Mouse (Mus musculus) heart, adult 2 months (tissue): ENCODE results near the gene Sez6. TPM values are rescaled to one million over a fixed set of nuclear protein-coding genes. Genes with fewer than 3 reads are reported as not detected.

Source experiments
- DNase-seq, 2 experiments: peaks; one replicate each; pipeline ENCODE4 v3.0.0; 2021
- H3K27ac ChIP-seq: fragments of 200-600 bp; 2 replicates; pipeline ENCODE4 v1.8.1; 2022
- H3K27me3 ChIP-seq: fragments of 200-500 bp; 2 replicates; pipeline ENCODE4 v1.6.1; 2012; ENCODE audit warnings: mild to moderate bottlenecking, low read length, inconsistent platforms, mixed read lengths; ENCODE audit not compliant: control insufficient read depth, insufficient read depth
- H3K36me3 ChIP-seq: fragments of 200-500 bp; 2 replicates; pipeline ENCODE4 v1.6.1; 2012; ENCODE audit warnings: low read length, inconsistent platforms; ENCODE audit not compliant: control insufficient read depth, insufficient read depth
- H3K4me1 ChIP-seq: fragments of 200-500 bp; 2 replicates; pipeline ENCODE4 v1.6.1; 2011; ENCODE audit warnings: low read length; ENCODE audit not compliant: control insufficient read depth, insufficient read depth
- H3K4me3 ChIP-seq: fragments of 200-600 bp; 2 replicates; pipeline ENCODE4 v1.8.1; 2022
- H3K79me2 ChIP-seq: fragments of 200-500 bp; replicated peaks from 2 replicates; pipeline ENCODE4 v1.6.1; 2012; ENCODE audit warnings: mild to moderate bottlenecking, inconsistent platforms, low read length, moderate library complexity, mixed read lengths; ENCODE audit not compliant: control insufficient read depth, insufficient read depth
- H3K9ac ChIP-seq: fragments of 200-500 bp; 2 replicates; pipeline ENCODE4 v1.6.1; 2012; ENCODE audit warnings: low read depth, mild to moderate bottlenecking, control low read depth, inconsistent platforms, low read length, mixed read lengths
- CTCF ChIP-seq: fragments of 200-600 bp; IDR thresholded peaks from 2 replicates; pipeline ENCODE4 v1.8.1; 2022; ENCODE audit warnings: antibody characterized with exemption, mild to moderate bottlenecking, moderate library complexity
- EP300 ChIP-seq: fragments of 200-500 bp; IDR thresholded peaks from 2 replicates; pipeline ENCODE4 v1.6.1; 2011; ENCODE audit warnings: low read depth, low read length, control low read depth; ENCODE audit not compliant: insufficient read depth
- POLR2A ChIP-seq: fragments of 200-500 bp; IDR thresholded peaks from 2 replicates; pipeline ENCODE4 v1.6.1; 2011; ENCODE audit warnings: mild to moderate bottlenecking, low read depth, low read length, control low read depth; ENCODE audit not compliant: insufficient read depth
- WGBS: fragments of 180-500 bp; shearing (Covaris S2); methylation state at CpG from one replicate; pipeline ENCODE4 v1.1.7; 2018; 5-methylcytosine and 5-hydroxymethylcytosine counted together
- intact Hi-C: fragments of 180-260 bp; cut with DNase I; formaldehyde crosslinking; loops from one replicate; pipeline ENCODE4 v1.15.1; 2025
- polyA plus RNA-seq: library from polyadenylated mRNA; depleted of rRNA; stranded (reverse); fragments of >200 nt; gene quantifications from 2 replicates; pipeline ENCODE4 v1.2.3, GENCODE M21; 2012; rRNA removed
- total RNA-seq, 2 experiments: library from RNA; stranded (reverse); gene quantifications; 2 replicates each; pipeline ENCODE4 v1.2.3; 2021

Sez6 gene
- total and polyA plus RNA-seq, 3 experiments, result 0.68 to 0.80 (median 0.70) TPM

GRCm38 (mm10) chr11:77989071-77989690 lies 58.6 kb downstream of the Sez6 start:
- intact Hi-C loops, result no loop called here
- Histone ChIP-seq H3K27me3 (no peaks in the 10 kb centered on the region), H3K79me2 (peaks cover 2% of the 10 kb centered on the region), H3K4me3 (no peak overlapping the region), H3K36me3 (peaks cover 29% of the 10 kb centered on the region), H3K4me1 (peaks cover 5% of the 10 kb centered on the region; the same call in 1 of the 2 replicates), H3K27ac (no peak overlapping the region), H3K9ac (no peak overlapping the region)
- DNase-seq, result no peak
- TF ChIP-seq EP300, result no peak
- no peak for TF ChIP-seq CTCF
- TF ChIP-seq POLR2A, result no peak
- WGBS, result 47% methylated on average over 13 of the region's 13 CpGs

- peak overlapping the region; percentile 47 for H3K27ac ChIP-seq
- peaks cover 29% of the 10 kb centered on the region for H3K36me3 ChIP-seq
- TF ChIP-seq EP300 (no peak), CTCF (no peak), POLR2A (no peak)
- WGBS, result 10% methylated on average over 1 of the region's 1 CpGs
- intact Hi-C loops, result no loop called here
- no peak for DNase-seq
- H3K4me3 ChIP-seq, result no peak overlapping the region
- H3K9ac ChIP-seq, result no peak overlapping the region
- H3K27me3 ChIP-seq, result no peaks in the 10 kb centered on the region
- peaks cover 2% of the 10 kb centered on the region for H3K79me2 ChIP-seq
- H3K4me1 ChIP-seq, result peaks cover 7% of the 10 kb centered on the region
Observed at GRCm38 (mm10) chr11:77995556-77995955, 65.0 kb downstream of the Sez6 start.

- WGBS, result 65% methylated on average over 5 of the region's 5 CpGs
Observed at GRCm38 (mm10) chr11:78006446-78006845, 75.8 kb downstream of the Sez6 start.

GRCm38 (mm10) chr11:78019676-78020075 lies 89.1 kb downstream of the Sez6 start:
- TF ChIP-seq EP300 (no peak), CTCF (peak; percentile 91)
- Histone ChIP-seq H3K4me1 (peaks cover 6% of the 10 kb centered on the region), H3K27me3 (no peaks in the 10 kb centered on the region), H3K4me3 (no peak overlapping the region), H3K36me3 (peaks cover 26% of the 10 kb centered on the region), H3K9ac (no peak overlapping the region), H3K27ac (no peak overlapping the region), H3K79me2 (no peaks in the 10 kb centered on the region)
- intact Hi-C loops, result loop anchor here (2.0 kb wide), 2 partner anchors 35 to 157 kb away; partner anchors contain the start of genes Nek8 and Tlcd1
- peak; percentile 63 to 81 for DNase-seq
- 17% methylated on average over 4 of the region's 4 CpGs for WGBS

More at GRCm38 (mm10) chr11:78006446-78006845, 75.8 kb downstream of the Sez6 start:
- TF ChIP-seq POLR2A (0 out of 2 replicates have a peak, but pooled peaks have one; percentile 23), EP300 (0 out of 2 replicates have a peak, but pooled peaks have one; percentile 20), CTCF (no peak)
- Histone ChIP-seq H3K4me3 (no peak overlapping the region), H3K27ac (peak overlapping the region; percentile 81), H3K9ac (no peak overlapping the region), H3K79me2 (peaks cover 6% of the 10 kb centered on the region), H3K27me3 (no peaks in the 10 kb centered on the region), H3K4me1 (peaks cover 4% of the 10 kb centered on the region), H3K36me3 (peaks cover 27% of the 10 kb centered on the region)
- DNase-seq, result peak in 1 of 2 experiments; percentile 44
- intact Hi-C loops, result no loop called here

GRCm38 (mm10) chr11:78023607-78024006 lies 93.0 kb downstream of the Sez6 start:
- 74% methylated on average over 8 of the region's 8 CpGs for WGBS
- Histone ChIP-seq H3K9ac (no peak overlapping the region), H3K4me3 (no peak overlapping the region), H3K79me2 (no peaks in the 10 kb centered on the region), H3K36me3 (peaks cover under 1% of the 10 kb centered on the region; the same call in 1 of the 2 replicates), H3K27ac (no peak overlapping the region), H3K4me1 (no peaks in the 10 kb centered on the region), H3K27me3 (no peaks in the 10 kb centered on the region)
- intact Hi-C loops, result no loop called here
- TF ChIP-seq EP300 (no peak), CTCF (peak; percentile 60)
- DNase-seq, result no peak

Other genes with a start within 250 kb of the Sez6 start
- gene Nufip2, start 244.6 kb upstream of the Sez6 start, total RNA-seq, result 10 to 100 TPM; 44.8 to 47.6 TPM
- gene Nufip2, start 244.6 kb upstream of the Sez6 start, polyA plus RNA-seq, result 11.4 and 14.7 TPM in 2 replicates
- not detected for gene Cryba1, start 205.5 kb upstream of the Sez6 start, total RNA-seq
- gene Cryba1, start 205.5 kb upstream of the Sez6 start, polyA plus RNA-seq, result not detected in 2 replicates
- gene Myo18a, start 167.6 kb upstream of the Sez6 start, total RNA-seq, result 100 to 1,000 TPM; 240 to 274 TPM
- gene Myo18a, start 167.6 kb upstream of the Sez6 start, polyA plus RNA-seq, result 98.6 and 107 TPM in 2 replicates
- not detected for gene Gm10277, start 143.1 kb upstream of the Sez6 start, total RNA-seq
- gene Gm10277, start 143.1 kb upstream of the Sez6 start, polyA plus RNA-seq, result not detected in 2 replicates
- gene Pipox, start 36.7 kb upstream of the Sez6 start, total RNA-seq, result under 1 TPM; 0.52 to 0.77 TPM
- 0.47 and 0.82 TPM in 2 replicates for gene Pipox, start 36.7 kb upstream of the Sez6 start, polyA plus RNA-seq
- 10 to 100 TPM; 23.6 to 30.5 TPM for gene Phf12, start 52.0 kb downstream of the Sez6 start, total RNA-seq
- gene Phf12, start 52.0 kb downstream of the Sez6 start, polyA plus RNA-seq, result 22.3 and 25.3 TPM in 2 replicates
- gene Dhrs13, start 101.5 kb downstream of the Sez6 start, total RNA-seq, result 1 to 10 TPM; 4.0 to 4.8 TPM
- 3.5 and 4.7 TPM in 2 replicates for gene Dhrs13, start 101.5 kb downstream of the Sez6 start, polyA plus RNA-seq
- 10 to 100 TPM; 51.7 to 59.9 TPM for gene Flot2, start 107.1 kb downstream of the Sez6 start, total RNA-seq
- gene Flot2, start 107.1 kb downstream of the Sez6 start, polyA plus RNA-seq, result 118 and 172 TPM in 2 replicates
- 10 to 100 TPM; 25.0 to 28.2 TPM for gene Eral1, start 149.6 kb downstream of the Sez6 start, total RNA-seq
- 34.9 and 42.4 TPM in 2 replicates for gene Eral1, start 149.6 kb downstream of the Sez6 start, polyA plus RNA-seq
- gene Fam222b, start 163.9 kb downstream of the Sez6 start, total RNA-seq, result 10 to 100 TPM; 10.4 to 11.4 TPM
- 11.9 and 12.6 TPM in 2 replicates for gene Fam222b, start 163.9 kb downstream of the Sez6 start, polyA plus RNA-seq
- gene Traf4, start 234.8 kb downstream of the Sez6 start, total RNA-seq, result 1 to 10 TPM; 3.7 to 6.0 TPM
- gene Traf4, start 234.8 kb downstream of the Sez6 start, polyA plus RNA-seq, result 11.2 and 13.4 TPM in 2 replicates
- 1 to 10 TPM; 1.6 to 2.5 TPM for gene Nek8, start 245.9 kb downstream of the Sez6 start, total RNA-seq
- 7.0 and 7.6 TPM in 2 replicates for gene Nek8, start 245.9 kb downstream of the Sez6 start, polyA plus RNA-seq
- gene Tlcd1, start 245.9 kb downstream of the Sez6 start, total RNA-seq, result 1 to 10 TPM; 5.4 to 5.7 TPM
- gene Tlcd1, start 245.9 kb downstream of the Sez6 start, polyA plus RNA-seq, result 15.7 and 17.3 TPM in 2 replicates